Mouse (Mus musculus): ENCODE measurements at regions not wholly inside any gene's neighbourhood (a gene's known extent, or its start where the extent isn't known, plus 50 kb on each side); places are given as distances from the start of the nearest gene placed in this dataset.

DNA sequence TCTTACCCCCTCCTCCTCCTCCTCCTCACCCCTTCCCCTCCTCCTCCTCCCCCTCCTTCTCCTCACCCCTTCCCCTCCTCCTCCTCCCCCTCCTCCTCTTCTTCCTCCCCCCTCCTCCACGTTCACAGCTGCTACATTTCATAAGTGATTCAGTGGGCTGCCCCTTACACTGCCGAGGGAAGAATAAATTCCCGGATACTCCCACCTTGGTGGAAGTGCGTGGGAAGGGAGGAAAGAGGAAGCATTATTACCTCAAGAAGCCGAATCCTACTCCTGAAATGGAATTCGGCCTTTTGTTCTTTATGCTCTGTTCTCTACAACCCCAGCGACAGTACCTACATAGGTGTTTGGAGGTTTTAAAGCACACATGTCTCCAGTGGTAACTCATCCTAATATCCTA, 256.1 kb downstream of the Cd83 start:
- no peak overlapping the region for H3K4me2 ChIP-seq
- WGBS, result 59% methylated on average over 7 of the region's 7 CpGs
- no peak for ATAC-seq (replicated peaks; ENCODE audit: insufficient number of reproducible peaks, insufficient read depth, low FRiP score, low read depth)

DNA sequence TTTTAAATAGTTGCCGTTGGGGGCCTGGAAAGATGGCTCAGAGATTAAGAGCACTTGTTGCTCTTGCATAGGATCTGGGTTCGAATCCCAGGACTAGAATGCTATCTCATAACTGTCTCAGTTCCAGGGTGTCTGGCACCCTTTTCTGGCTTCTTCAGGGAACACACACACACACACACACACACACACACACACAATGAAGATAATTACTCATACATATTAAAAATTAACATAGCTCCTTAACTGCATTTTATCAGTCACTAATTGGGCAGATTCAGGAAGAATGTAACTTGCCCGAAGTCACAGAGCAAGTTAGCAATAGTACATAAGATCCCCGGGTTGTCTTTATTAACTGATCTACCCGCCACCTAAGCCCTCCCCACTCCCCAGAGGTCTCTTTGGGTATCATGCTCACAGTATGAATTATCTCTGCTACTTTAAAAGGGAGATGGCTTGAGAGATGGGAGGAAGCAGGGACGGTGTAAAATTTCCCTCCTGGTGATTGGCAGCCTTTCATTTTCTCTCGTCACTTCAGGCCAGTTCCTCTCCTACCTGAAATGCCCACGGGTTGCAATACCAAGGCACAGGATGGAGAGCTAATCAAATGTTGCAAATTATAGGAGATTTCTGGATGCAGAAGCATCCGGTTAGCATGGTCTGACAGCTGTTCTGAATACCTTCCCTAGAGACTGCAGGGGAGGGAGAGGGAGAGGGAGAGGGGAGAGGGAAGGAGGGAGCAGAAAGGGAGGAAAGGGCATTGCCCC, 258.3 kb downstream of the Cd83 start:
- H3K27me3 ChIP-seq, result no peaks in the 10 kb centered on the region
- H3K36me3 ChIP-seq, result no peaks in the 10 kb centered on the region
- no peak overlapping the region for H3K4me3 ChIP-seq
- H3K27ac ChIP-seq, result peak overlapping the region; percentile 16; the same call in 1 of the 2 replicates
- 56% methylated on average over 9 of the region's 9 CpGs for WGBS
- H3K9ac ChIP-seq, result no peak overlapping the region
- H3K4me1 ChIP-seq (replicated peaks), result peaks cover 27% of the 10 kb centered on the region
- no peak for ATAC-seq (replicated peaks; ENCODE audit: insufficient number of reproducible peaks, insufficient read depth, low FRiP score, low read depth)
- no peaks in the 10 kb centered on the region for H3K9me3 ChIP-seq (replicated peaks)
- no peak overlapping the region for H3K4me2 ChIP-seq

More for the DNA sequence above, 256.1 kb downstream of the Cd83 start:
- H3K4me3 ChIP-seq, result no peak overlapping the region
- peaks cover 34% of the 10 kb centered on the region for H3K4me1 ChIP-seq (replicated peaks)
- no peaks in the 10 kb centered on the region for H3K27me3 ChIP-seq
- H3K36me3 ChIP-seq, result no peaks in the 10 kb centered on the region
- H3K9me3 ChIP-seq (replicated peaks), result no peaks in the 10 kb centered on the region
- H3K9ac ChIP-seq, result no peak overlapping the region
- no peak overlapping the region for H3K27ac ChIP-seq

DNA sequence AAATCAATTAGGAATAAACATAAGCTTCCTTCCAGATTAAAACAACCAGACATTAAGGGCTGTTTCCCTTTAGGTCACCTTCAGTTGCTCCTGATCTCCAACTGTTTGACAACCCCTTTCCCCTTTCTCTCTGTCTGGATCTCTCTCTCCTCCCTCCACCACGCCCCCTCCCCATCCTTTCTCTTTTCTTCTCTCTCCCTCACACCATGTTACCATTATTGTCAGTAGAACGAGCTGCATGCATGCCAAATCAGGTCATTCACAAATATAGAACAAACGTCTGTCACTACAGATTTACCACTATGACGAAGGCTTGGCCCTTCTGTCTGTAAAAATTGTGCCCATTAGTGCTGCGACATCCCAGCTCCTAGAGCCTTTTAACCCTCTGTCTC, 258.9 kb downstream of the Cd83 start:
- no peak overlapping the region for H3K4me3 ChIP-seq
- no peaks in the 10 kb centered on the region for H3K9me3 ChIP-seq (replicated peaks)
- no peak overlapping the region for H3K4me2 ChIP-seq
- no peak overlapping the region for H3K9ac ChIP-seq
- ATAC-seq (replicated peaks; ENCODE audit: insufficient number of reproducible peaks, insufficient read depth, low FRiP score, low read depth), result no peak
- H3K27ac ChIP-seq, result peak overlapping the region; percentile 16; the same call in 1 of the 2 replicates
- WGBS, result 28% methylated on average over 5 of the region's 5 CpGs
- H3K4me1 ChIP-seq (replicated peaks), result peaks cover 21% of the 10 kb centered on the region
- H3K36me3 ChIP-seq, result no peaks in the 10 kb centered on the region
- no peaks in the 10 kb centered on the region for H3K27me3 ChIP-seq

DNA sequence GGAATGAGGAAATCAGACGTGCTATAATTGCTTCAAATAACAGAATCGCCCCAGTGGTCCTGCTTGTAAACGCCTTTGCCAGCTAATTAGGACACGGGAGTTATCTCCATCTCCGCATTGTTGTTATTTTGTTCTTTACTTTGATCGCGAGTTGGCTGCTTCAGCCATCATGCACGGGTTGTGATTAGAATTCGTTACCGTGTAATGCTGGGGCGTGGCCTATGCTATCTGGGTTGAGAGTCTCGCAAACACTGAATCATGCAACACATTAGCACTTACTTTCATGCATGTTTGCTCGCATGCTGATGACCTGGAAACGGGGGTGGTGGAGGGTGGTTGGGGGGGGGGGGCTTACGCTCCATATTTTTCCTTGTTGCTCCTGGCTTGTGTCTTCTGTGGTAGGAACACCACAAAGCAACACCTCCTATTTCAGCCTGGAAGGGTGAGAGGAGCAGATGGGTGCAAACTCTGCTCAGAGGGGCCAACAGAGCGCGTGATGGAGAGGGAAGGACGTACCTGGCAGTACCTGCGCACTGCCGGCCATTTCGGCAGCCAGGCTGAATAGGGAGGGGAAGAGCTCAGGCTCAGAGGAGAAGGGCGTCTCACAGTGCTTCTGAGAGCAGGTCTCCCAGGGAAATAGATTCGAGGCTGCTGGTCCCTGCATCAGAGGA, 260.1 kb downstream of the Cd83 start:
- no peaks in the 10 kb centered on the region for H3K27me3 ChIP-seq
- H3K9ac ChIP-seq, result no peak overlapping the region
- peaks cover 14% of the 10 kb centered on the region for H3K4me1 ChIP-seq (replicated peaks)
- H3K36me3 ChIP-seq, result no peaks in the 10 kb centered on the region
- no peaks in the 10 kb centered on the region for H3K9me3 ChIP-seq (replicated peaks)
- no peak for ATAC-seq (replicated peaks; ENCODE audit: insufficient number of reproducible peaks, insufficient read depth, low FRiP score, low read depth)
- no peak overlapping the region for H3K4me3 ChIP-seq
- 83% methylated on average over 23 of the region's 23 CpGs for WGBS
- H3K4me2 ChIP-seq, result no peak overlapping the region
- H3K27ac ChIP-seq, result no peak overlapping the region

DNA sequence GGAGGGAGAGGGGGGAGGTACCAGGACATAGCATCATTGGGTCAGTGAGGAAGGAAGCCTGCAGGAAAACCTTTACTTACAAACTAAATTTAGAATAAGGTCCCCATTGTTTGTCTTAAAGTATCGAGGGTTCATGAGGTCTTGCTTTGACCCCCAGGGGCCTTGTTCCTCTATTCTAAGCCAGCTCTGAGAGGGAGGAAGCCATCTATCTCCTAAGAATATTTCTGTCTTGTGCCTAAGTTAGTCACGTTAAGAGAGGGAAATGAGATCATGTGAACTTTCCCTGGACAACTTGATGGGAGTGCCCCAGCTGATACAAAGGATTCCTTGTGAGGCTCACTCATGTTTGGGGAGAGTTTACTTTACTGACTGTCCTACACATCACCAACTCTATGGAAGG, 261.9 kb downstream of the Cd83 start:
- H3K4me2 ChIP-seq, result no peak overlapping the region
- no peaks in the 10 kb centered on the region for H3K36me3 ChIP-seq
- WGBS, result 31% methylated on average over 2 of the region's 2 CpGs
- peak; percentile 76 for ATAC-seq (replicated peaks; ENCODE audit: insufficient number of reproducible peaks, insufficient read depth, low FRiP score, low read depth)
- H3K9me3 ChIP-seq (replicated peaks), result no peaks in the 10 kb centered on the region
- H3K27me3 ChIP-seq, result no peaks in the 10 kb centered on the region
- peaks cover 11% of the 10 kb centered on the region for H3K4me1 ChIP-seq (replicated peaks)
- 0 out of 2 replicates have a peak overlapping the region, but pooled peaks have one; percentile 2 for H3K27ac ChIP-seq
- no peak overlapping the region for H3K4me3 ChIP-seq
- H3K9ac ChIP-seq, result no peak overlapping the region

DNA sequence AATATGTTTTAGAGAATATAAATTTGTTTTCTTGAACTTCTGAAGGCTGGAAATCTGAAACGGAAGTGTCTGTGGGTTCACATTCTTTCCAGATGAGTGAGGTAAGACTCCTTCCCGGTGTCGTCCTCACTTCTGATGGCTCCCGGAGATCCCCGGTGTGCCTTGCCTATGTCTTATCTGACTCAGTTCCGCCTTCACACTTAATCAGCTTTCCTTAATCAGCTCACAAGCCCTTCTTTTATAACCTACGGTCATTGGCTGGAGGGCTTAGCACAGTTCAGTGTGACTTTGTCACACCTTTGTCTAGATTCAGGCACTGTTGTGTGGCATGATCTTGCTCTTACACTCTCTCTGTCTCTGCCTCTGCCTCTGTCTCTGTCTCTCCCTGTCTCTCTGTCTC, 269.6 kb downstream of the Cd83 start:
- WGBS, result 33% methylated on average over 7 of the region's 7 CpGs
- no peak for ATAC-seq (replicated peaks; ENCODE audit: insufficient number of reproducible peaks, insufficient read depth, low FRiP score, low read depth)
- H3K36me3 ChIP-seq, result no peaks in the 10 kb centered on the region
- no peak overlapping the region for H3K4me3 ChIP-seq
- peaks cover 38% of the 10 kb centered on the region for H3K4me1 ChIP-seq (replicated peaks)
- no peak overlapping the region for H3K9ac ChIP-seq
- H3K4me2 ChIP-seq, result no peak overlapping the region
- H3K9me3 ChIP-seq (replicated peaks), result no peaks in the 10 kb centered on the region
- H3K27me3 ChIP-seq, result no peaks in the 10 kb centered on the region
- no peak overlapping the region for H3K27ac ChIP-seq

DNA sequence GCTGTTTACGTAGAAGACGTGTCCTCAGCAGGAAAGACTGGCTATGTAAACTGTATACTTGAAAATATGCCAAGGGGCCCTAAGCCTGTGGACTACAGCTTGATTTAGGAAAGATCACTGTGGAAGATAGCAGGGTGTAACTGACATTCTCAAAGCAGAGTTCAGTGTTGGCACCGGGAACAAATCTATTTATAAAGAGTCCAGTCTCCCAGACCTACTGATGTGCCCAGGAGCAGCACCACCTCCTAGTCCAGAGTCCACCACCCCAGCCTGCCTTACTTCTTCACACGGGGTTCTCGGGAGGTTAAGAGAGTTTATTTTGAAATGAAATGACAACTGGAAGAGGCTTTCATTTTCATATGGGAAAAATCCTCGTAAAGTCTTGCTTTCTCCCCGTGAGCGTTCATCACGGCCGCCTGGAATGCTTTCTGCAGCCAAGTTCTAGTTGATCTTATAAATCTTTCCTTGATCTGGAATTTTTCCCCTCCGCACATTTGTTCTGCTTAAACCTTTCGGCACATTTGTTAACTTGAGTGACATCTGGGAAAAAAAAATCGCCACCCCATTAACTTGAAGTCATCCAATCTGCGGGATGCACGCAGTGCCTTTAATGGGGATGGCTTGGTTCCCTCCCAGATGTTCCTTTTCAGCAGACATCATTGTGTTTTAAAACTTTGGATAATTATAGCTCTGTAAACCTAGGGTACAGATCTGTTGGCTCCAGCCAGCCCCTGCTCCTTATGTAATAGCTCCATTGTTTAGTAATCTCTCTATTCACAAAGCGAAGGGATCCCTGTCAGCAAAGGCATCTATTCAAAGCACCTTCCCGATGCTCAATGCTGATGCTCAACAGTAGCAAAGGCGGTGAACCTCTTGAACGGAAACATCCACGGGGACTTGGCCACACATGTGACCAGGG, 271.3 kb downstream of the Cd83 start:
- no peak overlapping the region for H3K9ac ChIP-seq
- no peaks in the 10 kb centered on the region for H3K9me3 ChIP-seq (replicated peaks)
- H3K36me3 ChIP-seq, result no peaks in the 10 kb centered on the region
- WGBS, result 35% methylated on average over 20 of the region's 20 CpGs
- H3K4me1 ChIP-seq (replicated peaks), result peaks cover 47% of the 10 kb centered on the region
- peak overlapping the region; percentile 50 for H3K27ac ChIP-seq
- peak; percentile 65; the same call in 1 of the 2 replicates for ATAC-seq (replicated peaks; ENCODE audit: insufficient number of reproducible peaks, insufficient read depth, low FRiP score, low read depth)
- H3K4me2 ChIP-seq, result peak overlapping the region; percentile 28
- no peak overlapping the region for H3K4me3 ChIP-seq
- no peaks in the 10 kb centered on the region for H3K27me3 ChIP-seq

DNA sequence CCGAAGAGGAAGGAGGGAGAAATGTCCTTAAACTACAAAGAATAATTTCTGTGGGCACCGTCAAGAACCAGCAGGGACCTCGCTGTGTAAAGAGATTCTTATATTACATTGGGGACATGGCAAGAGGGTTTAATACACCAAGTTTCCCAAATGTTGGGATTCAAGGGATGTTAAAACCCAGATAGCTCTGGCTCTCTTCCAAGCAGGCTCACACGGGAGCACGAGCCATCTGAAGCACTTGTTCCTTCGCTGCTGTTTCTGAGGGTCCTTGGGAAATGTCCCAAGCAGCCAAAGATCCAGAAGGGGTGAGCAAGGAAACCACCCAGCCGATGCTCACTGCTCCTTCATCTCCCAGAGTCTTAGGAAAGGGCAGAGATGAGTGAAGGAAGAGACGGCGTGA, 272.1 kb downstream of the Cd83 start:
- no peak for ATAC-seq (replicated peaks; ENCODE audit: insufficient number of reproducible peaks, insufficient read depth, low FRiP score, low read depth)
- Histone ChIP-seq H3K36me3 (no peaks in the 10 kb centered on the region), H3K27ac (peak overlapping the region; percentile 50), H3K4me1 (replicated peaks) (peaks cover 48% of the 10 kb centered on the region), H3K9ac (no peak overlapping the region), H3K9me3 (replicated peaks) (no peaks in the 10 kb centered on the region), H3K27me3 (no peaks in the 10 kb centered on the region), H3K4me2 (no peak overlapping the region), H3K4me3 (no peak overlapping the region)
- 63% methylated on average over 9 of the region's 9 CpGs for WGBS

DNA sequence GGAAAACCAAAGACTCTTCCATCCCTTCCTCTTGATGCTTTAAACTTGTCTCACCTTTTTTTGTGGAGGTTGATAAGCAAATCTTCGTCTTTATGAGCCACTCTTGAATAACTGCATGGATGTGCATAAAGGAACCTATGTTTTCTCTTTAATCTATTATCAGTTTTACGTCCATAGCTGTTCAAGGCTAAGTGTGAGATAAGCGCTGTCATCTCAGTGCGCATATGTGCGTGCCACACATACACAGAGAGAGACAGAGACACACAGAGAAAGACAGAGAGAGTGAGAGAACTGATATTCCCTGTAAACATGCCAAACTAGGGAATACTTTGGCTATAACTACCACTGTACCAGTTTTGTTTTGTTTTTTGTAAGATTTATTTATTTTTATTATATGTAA, 273.0 kb downstream of the Cd83 start:
- no peaks in the 10 kb centered on the region for H3K9me3 ChIP-seq (replicated peaks)
- no peak overlapping the region for H3K4me2 ChIP-seq
- H3K27me3 ChIP-seq, result no peaks in the 10 kb centered on the region
- no peak overlapping the region for H3K9ac ChIP-seq
- H3K36me3 ChIP-seq, result no peaks in the 10 kb centered on the region
- H3K4me3 ChIP-seq, result no peak overlapping the region
- no peak for ATAC-seq (replicated peaks; ENCODE audit: insufficient number of reproducible peaks, insufficient read depth, low FRiP score, low read depth)
- H3K27ac ChIP-seq, result peak overlapping the region; percentile 86
- peaks cover 56% of the 10 kb centered on the region for H3K4me1 ChIP-seq (replicated peaks)
- WGBS, result 77% methylated on average over 5 of the region's 5 CpGs

DNA sequence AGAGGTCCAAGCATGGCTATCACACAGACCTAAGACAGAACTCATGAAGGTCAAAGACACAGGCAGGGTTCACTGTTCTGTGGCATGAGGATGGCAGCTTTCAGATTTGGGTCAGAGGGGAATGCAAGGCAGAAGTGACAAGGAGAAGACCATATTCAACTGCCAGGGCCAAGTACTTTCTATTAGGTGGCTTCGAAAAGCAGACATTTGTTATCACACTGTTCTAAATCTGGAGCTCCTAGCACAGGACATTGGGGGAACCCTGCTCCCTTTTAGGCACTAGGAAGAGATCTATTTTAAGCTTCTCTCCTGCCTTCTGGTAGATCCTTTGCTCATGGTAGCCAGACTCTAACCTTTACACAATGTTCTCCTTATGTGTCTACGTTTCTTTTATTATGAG, 273.7 kb downstream of the Cd83 start:
- 0 out of 2 replicates have a peak, but pooled peaks have one; percentile 44 for ATAC-seq (replicated peaks; ENCODE audit: insufficient number of reproducible peaks, insufficient read depth, low FRiP score, low read depth)
- Histone ChIP-seq H3K4me3 (no peak overlapping the region), H3K27ac (peak overlapping the region; percentile 86), H3K27me3 (no peaks in the 10 kb centered on the region), H3K9me3 (replicated peaks) (no peaks in the 10 kb centered on the region), H3K9ac (no peak overlapping the region), H3K4me1 (replicated peaks) (peaks cover 62% of the 10 kb centered on the region), H3K36me3 (no peaks in the 10 kb centered on the region), H3K4me2 (no peak overlapping the region)
- WGBS, result 41% methylated on average over 2 of the region's 2 CpGs

DNA sequence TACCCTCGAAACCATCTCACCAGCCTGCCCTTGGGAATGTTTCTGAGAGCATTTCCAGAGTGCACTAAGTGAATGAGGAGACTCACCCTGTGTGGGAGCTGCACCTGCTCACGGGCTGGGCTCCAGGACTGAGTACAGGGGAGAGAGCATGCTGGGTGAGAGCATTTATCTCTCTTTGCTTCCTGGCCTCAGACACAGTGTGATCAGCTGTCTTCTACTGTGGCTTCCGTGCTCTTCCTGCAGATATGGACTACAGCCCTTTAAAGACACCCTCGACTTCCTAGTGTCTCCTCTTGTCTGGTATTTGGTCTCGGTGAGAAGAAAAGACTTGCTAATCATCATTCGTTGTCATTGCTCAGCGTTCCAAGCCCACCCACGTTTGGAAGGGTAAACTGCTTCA, 274.9 kb downstream of the Cd83 start:
- H3K27ac ChIP-seq, result peak overlapping the region; percentile 58
- no peak for ATAC-seq (replicated peaks; ENCODE audit: insufficient number of reproducible peaks, insufficient read depth, low FRiP score, low read depth)
- 31% methylated on average over 8 of the region's 8 CpGs for WGBS
- H3K27me3 ChIP-seq, result no peaks in the 10 kb centered on the region
- H3K9me3 ChIP-seq (replicated peaks), result no peaks in the 10 kb centered on the region
- no peak overlapping the region for H3K4me2 ChIP-seq
- H3K4me1 ChIP-seq (replicated peaks), result peaks cover 70% of the 10 kb centered on the region
- H3K36me3 ChIP-seq, result no peaks in the 10 kb centered on the region
- no peak overlapping the region for H3K4me3 ChIP-seq
- no peak overlapping the region for H3K9ac ChIP-seq

All from heart, embryonic 15.5 days (tissue).